Mouse (Mus musculus) heart, adult 8-10 months (tissue): ENCODE measurements around the gene Psap. TPM values are rescaled to one million over a fixed set of nuclear protein-coding genes. Genes with fewer than 3 reads are reported as not detected.

ENCODE experiments used
- DNase-seq: peaks from one replicate; pipeline ENCODE4 v3.0.0; 2022; ENCODE audit warnings: low spot score
- total RNA-seq, 4 experiments: library from RNA; stranded (reverse); gene quantifications; 2 replicates each; pipeline ENCODE4 v1.2.4; 2022

Gene Psap
- total RNA-seq, 4 experiments from 2014 or later: 1,268 to 1,360 (median 1,315) TPM

GRCm38 (mm10) chr10:60347768-60348610 lies 70.6 kb downstream of the Psap start:
- DNase-seq: no peak

GRCm38 (mm10) chr10:60349056-60349455 lies 71.6 kb downstream of the Psap start:
- peak; percentile 83 for DNase-seq

GRCm38 (mm10) chr10:60349644-60350043 lies 72.2 kb downstream of the Psap start:
- no peak for DNase-seq

- DNase-seq: no peak
These were observed 72.8 kb downstream of the Psap start for GRCm38 (mm10) chr10:60350077-60350804.

- DNase-seq: peak; percentile 93
These were observed 73.4 kb downstream of the Psap start for GRCm38 (mm10) chr10:60350805-60351167.

GRCm38 (mm10) chr10:60351248-60351647 lies 73.8 kb downstream of the Psap start:
- DNase-seq: no peak

- peak; percentile 88 for DNase-seq
These were observed 74.5 kb downstream of the Psap start for GRCm38 (mm10) chr10:60351761-60352455.

Other genes with a start within 250 kb of the Psap start
- gene Spock2, start 171.4 kb upstream of the Psap start, total RNA-seq: 10 to 100 TPM; 12.2 to 24.8 (median 14.4) TPM
- gene Chst3, start 58.4 kb upstream of the Psap start, total RNA-seq: 1 to 10 TPM in 1 of 4 experiments, under 1 TPM in 3; 0.65 to 1.2 (median 0.80) TPM
- 10 to 100 TPM; 11.2 to 19.9 (median 15.0) TPM for gene Vsir, start 69.2 kb downstream of the Psap start, total RNA-seq
- not detected for gene Gm17455, start 122.1 kb downstream of the Psap start, total RNA-seq